Mouse (Mus musculus) heart, adult 2 months (tissue): ENCODE measurements at regions not wholly inside any gene's neighbourhood (a gene's known extent, or its start where the extent isn't known, plus 50 kb on each side); places are given as distances from the start of the nearest gene placed in this dataset.

ENCODE experiments used
- CTCF ChIP-seq: fragments of 200-600 bp; IDR thresholded peaks from 2 replicates; pipeline ENCODE4 v1.8.1; 2022; ENCODE audit warnings: antibody characterized with exemption, mild to moderate bottlenecking, moderate library complexity
- EP300 ChIP-seq: fragments of 200-500 bp; IDR thresholded peaks from 2 replicates; pipeline ENCODE4 v1.6.1; 2011; ENCODE audit warnings: low read depth, low read length, control low read depth; ENCODE audit not compliant: insufficient read depth
- POLR2A ChIP-seq: fragments of 200-500 bp; IDR thresholded peaks from 2 replicates; pipeline ENCODE4 v1.6.1; 2011; ENCODE audit warnings: mild to moderate bottlenecking, low read depth, low read length, control low read depth; ENCODE audit not compliant: insufficient read depth

DNA sequence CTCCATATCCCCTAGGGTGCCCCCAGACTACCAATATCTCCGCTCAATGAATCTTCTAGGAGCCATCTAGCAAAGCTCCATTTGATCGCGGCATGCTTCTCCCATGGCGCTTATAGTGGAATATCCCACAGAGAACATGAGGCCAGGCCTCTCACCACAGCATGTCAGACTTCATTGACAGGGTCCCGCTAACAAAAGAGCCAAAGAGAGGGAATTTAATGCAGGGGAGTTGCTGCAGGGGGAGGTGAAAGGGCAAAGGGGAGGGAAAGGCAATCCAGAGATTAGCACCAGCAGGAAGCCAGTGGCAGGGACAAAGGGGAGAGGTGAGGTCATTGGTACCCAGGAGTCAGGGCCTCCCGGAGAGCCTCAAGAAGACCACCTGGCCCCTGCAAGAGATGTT is 424.0 kb upstream of the Smim15 start:
- TF ChIP-seq CTCF (no peak), POLR2A (no peak), EP300 (no peak)
